Mouse (Mus musculus) sigmoid colon, adult 10 weeks (tissue): ENCODE measurements around the gene Matn3. TPM values are rescaled to one million over a fixed set of nuclear protein-coding genes. Genes with fewer than 3 reads are reported as not detected.

Experiments used
- polyA plus RNA-seq: library from polyadenylated mRNA; stranded (reverse); fragments of 350-450 nt; fragmentation: Illumina TruSeq; extraction: RNeasy Lipid Tissue Mini Kit (QIAGEN cat#74804); gene quantifications from one replicate; pipeline ENCODE4 v1.2.3, GENCODE M21; 2014; ENCODE audit warnings: low read depth, low replicate concordance

Gene Matn3
- not detected for polyA plus RNA-seq

DNA sequence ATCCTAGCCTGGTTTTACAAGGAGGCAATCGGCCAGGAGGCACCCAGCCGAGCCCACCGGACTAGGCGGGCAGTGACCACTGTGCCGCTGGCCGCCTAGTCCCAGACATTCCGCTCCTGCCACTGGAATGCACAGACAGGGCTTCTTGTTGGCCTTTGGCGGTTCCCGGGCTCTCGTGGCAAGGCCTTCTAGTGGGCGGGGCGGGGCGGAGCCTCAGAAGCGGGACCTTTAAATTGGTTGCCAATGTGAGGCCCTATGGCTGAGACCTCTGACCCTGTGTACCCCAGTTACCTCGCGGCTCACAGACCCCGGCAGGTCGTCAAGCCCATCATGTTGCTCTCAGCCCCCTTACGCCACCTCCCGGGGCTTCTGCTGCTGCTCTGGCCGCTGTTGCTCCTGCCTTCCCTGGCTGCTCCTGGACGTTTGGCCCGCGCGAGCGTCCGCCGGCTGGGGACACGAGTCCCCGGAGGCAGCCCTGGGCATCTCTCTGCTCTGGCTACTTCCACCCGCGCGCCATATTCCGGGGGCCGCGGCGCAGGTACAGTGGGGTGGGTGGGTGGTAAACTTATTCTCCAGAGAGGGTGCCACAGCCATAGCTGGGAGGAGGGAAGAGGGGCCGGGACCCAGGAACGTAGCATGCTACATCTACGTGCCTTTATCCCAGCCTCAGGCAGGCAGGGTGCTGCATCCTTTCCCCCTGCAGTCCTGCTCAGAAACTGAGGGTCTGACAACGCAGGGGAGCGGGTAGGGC lies at the start of gene Matn3:
TSS of gene Matn3 (plus strand) at position 216 of the 751 bp plus-strand sequence.

DNA sequence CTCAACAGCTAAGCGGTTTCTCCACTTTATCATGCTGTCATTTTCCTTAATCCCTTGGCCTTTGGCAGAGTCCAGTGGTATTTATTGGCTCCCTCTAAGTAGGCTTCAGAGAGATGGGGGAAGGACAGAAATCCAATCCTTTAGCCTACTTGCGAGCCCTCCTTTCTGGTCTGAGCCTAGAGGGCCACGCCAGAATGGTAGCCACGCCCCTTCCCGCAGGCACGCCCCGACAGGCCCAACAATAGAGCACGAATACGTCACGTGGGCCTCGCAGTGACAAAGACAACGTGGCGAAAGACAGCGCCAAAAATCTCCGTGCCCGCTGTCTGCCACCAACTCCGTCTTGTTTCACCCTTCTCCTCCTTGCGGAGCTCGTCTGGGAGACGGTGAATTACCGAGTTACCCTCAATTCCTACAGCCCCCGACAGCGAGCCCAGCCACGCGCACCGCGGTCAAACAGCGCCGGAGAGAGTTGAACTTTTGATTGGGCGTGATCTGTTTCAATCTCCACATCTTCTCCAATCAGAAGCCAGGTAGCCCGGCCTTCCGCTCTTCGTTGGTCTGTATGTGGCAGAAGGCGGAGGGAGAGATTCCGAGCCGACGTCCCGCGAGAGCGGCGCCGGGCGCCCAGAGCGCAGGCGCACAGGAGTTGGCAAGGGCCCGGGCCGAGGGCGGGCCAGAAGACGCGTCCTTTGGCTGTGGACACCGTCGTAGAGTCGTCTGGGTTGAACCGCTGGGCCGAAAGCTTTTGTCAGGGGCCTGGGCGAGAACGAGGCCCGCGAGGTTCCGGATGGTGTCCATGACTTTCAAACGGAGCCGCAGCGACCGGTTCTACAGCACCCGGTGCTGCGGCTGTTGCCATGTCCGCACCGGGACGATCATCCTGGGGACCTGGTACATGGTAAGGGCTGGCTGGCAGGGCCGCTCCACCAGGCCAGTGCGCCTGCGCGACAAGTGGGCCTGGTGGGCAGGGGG lies 26.0 kb upstream of the Matn3 start, which contains the start of gene Laptm4a:
TSS of gene Laptm4a (plus strand) at position 271 of the 975 bp plus-strand sequence.

GRCm38 (mm10) chr12:8973820-8974465 lies 26.2 kb downstream of the Matn3 start, which contains the start of gene Wdr35:
TSS of gene Wdr35 (plus strand) at chr12:8973892.

Other genes starting within 250 kb of the Matn3 start
- 26.3 TPM for gene Sdc1, start 176.6 kb upstream of the Matn3 start, polyA plus RNA-seq
- gene Laptm4a, start 26.3 kb upstream of the Matn3 start, polyA plus RNA-seq = 691 TPM
- gene Wdr35, start 26.0 kb downstream of the Matn3 start, polyA plus RNA-seq = 5.0 TPM
- gene Ttc32, start 82.1 kb downstream of the Matn3 start, polyA plus RNA-seq = 45.6 TPM